Mouse (Mus musculus): ENCODE data around the gene Brd3.

The Brd3 gene

DNA sequence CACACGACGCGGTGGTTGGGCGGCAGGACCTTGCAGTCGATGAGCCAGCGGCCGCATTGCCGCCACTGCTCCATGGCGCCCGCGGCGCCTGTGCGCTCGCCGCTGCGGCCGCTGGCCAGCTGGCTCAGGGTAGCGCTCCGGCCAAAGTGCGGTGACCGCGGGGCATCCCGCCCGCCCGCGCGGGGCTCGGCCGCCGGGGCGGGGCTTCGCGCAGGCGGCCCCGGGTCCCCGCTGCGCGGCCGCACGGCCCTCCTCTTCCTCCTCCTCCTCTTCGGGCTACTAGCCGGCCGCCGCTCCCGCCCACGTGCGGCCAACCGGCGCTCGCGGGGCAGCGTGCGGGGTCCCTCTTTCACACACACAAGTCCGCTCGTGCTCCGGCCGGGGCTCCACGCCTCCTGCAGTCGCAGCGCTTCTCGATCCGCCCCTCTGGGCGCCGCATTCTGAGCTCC is 81.0 kb downstream of the Brd3 start:
- no peak for DNase-seq (ENCODE audit: low read depth)

DNA sequence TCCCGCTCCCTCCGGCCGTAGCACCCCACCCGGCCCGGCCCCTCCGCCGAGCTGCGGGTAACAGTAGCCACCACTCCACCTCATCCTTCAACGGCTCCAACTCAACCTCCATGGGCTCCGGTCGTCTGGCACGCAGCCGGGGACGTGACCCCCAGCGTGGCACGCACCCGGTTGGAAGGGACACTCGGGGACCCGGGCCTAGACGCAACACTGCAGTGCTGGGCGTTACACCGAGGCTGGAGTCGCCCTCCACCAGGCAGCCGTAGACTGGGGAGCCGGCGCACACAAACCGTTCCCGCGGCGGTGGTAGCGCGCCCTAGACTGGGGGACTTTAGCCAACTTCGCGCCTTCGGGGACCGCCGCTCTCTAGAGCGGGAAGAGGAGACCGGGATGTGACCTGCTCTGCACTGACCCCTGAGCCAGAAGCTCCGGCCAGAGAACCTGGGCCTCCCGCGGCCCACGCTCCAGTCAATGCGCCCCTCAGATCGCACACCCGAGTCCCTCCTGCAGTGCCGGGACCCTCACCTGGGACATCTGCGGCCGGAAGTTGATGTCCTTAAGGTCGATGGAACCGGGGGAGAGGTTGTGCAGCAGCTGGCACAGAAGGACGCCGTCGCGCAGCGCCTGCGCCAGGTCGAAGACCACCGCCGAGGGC is 81.6 kb downstream of the Brd3 start:
- peak; percentile 58 for DNase-seq (ENCODE audit: low read depth)

DNA sequence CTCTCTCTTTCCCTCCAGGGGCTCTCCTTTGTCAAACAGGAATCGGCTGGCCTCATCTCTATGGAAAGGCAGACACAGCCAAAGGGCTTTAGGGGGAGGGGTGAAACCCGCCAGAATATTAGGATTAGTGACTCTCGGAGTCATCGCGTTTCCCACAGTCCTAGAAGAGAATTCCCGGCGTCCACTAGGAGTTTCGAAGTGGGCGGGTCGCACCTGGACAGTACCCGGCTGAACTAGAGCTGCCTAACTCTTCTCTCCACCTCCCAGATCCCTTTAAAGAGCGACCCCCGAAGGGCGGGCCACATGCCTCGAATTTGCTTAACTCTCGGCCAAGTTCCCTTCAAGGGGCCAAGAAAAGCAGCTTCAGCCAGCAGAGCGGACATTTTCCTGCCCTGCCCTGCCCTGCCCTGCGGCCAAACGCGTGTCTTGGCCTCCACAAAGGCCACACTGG is 82.3 kb downstream of the Brd3 start:
- no peak for DNase-seq (ENCODE audit: low read depth)

DNA sequence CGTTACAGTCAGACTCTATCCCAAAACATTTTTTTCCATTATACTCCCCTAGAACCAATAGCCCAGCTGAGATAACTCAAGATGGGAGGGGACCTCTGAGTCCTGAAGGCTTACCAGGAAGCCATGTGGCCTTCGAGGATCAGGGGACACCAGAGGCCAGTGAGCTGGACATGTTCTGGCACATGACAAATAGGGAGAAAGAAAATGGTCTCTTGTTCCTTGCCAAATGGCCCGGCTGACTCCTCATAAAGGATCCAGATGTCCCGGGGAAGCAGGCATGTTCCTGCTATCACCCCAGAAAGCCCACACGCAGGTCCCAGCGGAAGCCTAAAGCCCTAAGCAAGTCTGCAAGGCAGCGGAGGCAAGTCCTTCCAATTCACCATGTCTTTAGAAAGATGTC is 83.9 kb downstream of the Brd3 start:
- DNase-seq (ENCODE audit: low read depth), result no peak

DNA sequence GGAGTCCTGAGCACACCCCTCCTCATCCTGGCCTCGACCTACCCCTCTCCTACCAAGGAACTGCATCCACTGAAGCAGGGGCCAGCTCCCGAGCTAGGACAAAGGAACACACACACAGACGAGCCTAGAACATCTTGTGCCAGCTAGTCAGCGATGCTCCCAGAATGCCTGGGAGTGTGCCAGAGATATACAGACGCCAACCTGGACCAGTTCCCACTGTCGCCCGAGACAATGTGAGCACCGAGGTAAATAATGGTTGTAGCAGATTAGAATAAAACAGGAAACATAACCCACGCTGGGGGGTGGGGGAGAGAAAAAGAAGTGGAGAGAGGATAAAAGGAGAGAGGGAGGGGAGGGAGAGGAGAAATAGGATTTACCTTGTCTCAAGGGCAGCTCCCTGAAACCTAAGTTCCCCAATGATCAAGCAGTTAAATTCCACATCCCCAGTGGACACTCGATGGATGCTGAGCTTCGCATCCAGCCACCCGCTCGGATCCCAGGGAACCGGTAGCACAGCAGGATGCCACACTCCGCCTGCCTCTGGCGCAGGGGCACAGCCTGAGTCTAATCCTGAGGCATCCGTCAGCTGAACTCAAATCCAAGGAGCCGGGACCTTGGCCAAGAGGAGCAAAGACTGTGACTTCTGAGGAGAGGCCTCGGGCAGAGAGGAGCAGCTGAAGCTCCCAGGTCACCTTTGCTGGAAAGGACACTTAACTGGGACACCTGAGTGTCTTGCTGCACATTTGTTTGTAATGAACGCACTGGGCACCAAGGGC is 86.0 kb downstream of the Brd3 start:
- no peak for DNase-seq (ENCODE audit: low read depth)

DNA sequence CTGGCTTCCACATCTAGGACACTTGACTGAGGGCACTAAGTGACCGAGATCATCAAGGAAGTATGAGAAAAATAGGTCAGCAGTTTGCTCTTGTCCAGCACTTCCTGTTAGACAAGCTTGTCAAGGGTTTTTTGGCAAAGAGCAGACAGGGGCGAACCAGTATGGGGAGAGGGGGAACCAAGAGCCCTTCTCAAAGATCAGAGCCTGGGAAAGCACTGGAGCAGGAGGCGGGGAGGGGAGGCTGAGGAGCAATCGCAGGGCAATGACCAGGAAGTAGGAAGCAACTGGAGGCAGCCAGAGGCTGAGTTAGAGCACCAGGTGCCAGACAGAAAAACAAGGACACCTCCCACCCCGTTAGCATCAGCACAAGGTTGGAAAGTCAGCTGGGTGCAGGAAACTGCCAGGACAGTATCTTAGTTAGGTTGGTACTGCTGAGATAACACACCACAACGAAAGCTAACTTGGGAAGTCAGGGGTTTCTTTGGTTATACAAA is 88.8 kb downstream of the Brd3 start:
- no peak for DNase-seq (ENCODE audit: low read depth)

DNA sequence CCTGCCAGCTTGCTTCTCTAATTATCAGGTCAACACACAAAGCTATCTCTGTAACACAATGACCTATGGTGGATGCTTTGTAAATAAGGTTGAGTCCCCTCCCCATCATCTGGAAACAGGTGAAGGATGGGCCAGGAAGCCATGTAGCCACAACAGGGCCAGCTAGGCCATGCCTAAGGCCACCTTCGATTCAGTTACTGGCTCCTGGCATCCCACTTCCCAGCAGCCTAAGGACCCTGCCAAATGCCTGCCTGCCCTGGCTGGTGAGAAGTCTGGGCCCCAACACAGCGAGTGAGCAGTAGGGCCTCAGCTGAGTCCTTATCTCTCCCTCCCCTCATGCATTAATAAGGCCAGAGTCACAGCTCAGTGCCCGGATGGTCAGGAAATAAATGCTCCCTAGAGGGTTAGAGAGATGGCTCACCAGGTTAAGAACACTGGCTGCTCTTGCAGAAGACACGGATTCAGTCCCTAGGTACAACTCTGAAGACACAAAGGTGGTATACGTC is 89.8 kb downstream of the Brd3 start:
- no peak for DNase-seq (ENCODE audit: low read depth)

DNA sequence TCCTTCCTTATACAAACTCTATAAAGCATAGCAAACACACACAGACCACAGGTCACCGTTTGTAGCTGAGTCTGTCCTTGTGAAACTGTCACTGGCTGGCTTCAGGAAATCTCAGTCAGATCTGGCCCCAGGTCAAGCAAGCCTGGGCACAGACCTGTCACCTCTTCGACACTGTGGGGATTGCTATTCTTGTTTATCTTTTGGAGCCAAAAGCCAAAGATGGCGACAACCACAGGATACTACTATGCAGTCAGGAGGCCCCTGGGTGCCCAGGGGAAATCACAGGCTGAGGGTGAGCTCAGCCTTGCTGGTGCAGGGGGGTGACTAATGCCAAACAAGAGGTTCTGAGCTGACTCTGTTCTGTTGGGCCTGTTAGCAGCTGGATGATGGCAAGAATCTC is 91.0 kb downstream of the Brd3 start:
- no peak for DNase-seq (ENCODE audit: low read depth)

DNA sequence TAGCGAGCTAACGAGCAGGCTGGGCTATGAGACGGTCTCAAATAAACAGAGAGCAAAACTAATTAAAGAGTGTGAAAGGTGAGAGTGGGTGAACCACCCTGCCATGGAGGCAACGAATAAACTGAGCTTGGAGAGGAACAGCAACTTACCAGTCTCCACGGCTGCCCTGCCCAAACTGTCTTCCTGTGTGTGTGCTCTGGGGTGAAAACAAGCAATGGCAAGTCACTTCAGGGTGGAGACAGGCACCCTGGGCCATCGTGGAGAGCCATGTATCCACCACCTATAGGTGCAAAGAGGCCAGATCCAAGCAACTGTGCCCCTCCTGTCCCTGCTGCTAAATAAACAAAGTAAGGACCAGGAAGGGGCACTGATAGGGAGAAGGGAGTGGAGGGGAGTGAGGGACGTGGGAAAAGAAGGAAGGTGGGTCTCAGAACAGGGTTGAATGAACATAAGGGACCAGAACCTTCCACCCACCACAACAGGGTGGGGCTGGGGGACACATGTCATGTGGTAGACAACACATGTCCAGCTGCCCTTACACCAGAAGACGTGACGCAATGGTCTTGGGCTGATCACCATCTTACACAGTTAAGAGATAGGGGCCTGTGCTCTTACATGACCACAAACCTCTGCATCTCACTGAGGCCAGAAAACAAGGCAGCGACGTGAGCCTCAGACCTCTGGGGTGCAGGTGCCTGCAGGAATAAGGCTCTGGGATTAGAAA is 92.2 kb downstream of the Brd3 start:
- no peak for DNase-seq (ENCODE audit: low read depth)

DNA sequence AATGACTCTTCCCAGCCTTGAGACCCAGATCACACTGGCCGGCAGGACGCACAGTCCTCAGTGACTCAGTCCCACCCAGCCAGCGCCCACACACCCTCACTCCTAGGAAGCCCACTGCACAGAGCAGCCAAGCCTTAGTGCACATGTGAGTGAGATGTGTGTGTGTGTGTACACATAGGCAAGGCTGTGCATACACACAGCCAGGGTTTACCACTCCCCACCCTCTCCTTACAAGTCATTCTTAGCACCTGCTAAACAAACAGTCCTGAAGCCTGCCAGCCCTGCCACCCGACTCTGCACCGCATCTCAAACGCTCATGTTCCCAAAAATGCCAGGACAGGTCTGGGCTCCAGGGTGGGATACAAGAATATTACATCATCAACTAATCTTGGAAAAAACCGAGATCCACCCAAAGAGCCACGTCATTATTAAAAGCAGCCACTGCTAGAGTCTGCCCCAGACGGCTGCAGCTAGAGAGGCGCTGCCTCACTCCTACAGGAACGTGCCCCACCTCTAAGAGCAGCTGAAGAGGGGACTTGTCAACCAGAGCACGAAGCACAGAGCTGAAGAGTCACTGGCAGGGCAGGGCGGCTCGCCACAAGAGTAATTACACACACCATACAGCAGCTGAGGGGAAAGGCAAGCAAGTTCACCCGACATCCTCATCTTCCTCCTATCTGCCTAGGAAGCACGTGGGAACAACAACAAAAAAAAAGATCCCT is 93.4 kb downstream of the Brd3 start:
- no peak for DNase-seq (ENCODE audit: low read depth)

DNA sequence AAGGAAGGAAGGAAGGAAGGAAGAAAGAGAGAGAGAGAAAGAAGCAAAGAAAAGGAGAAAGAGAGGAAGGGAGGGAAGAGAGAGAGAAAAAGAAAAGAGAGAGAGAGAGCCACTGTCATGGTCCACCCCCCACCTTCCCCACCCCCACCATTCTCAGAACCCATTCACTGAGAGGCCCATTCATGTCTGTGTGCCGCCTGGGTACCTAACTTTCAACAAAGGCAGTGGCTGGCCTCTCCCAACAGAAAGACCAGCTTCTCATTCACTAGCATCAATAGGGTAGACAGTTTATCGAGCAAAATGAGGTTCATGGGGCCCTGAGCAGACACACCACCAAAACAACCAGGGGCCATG is 93.9 kb downstream of the Brd3 start:
- no peak for DNase-seq (ENCODE audit: low read depth)

DNA sequence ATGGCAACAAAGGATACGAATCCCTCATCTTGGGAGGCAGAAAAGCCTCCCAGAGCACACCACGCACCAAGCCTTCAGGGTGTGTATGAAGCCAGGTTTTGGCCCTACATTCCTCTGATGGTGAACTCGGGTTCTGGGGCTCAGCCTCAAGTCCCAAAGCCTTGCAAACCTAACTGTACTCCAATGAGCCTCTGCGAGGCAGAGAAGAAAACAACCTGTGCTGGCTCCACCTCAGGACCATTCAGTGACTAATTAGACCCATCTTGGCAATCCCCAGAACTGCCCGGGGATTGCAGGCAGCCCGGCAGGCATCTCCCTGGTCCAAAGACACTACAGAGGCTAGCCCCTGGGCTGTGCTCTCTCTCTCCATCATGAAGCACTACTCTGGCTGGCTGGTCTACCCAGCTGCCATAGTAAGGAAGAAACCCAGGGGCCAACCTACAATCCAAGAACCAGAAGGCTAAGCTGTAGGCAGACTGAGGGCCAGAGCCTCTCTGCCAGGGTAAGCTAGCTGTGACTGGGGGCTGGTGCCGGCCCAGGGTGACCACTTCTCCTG is 95.1 kb downstream of the Brd3 start:
- no peak for DNase-seq (ENCODE audit: low read depth)

DNA sequence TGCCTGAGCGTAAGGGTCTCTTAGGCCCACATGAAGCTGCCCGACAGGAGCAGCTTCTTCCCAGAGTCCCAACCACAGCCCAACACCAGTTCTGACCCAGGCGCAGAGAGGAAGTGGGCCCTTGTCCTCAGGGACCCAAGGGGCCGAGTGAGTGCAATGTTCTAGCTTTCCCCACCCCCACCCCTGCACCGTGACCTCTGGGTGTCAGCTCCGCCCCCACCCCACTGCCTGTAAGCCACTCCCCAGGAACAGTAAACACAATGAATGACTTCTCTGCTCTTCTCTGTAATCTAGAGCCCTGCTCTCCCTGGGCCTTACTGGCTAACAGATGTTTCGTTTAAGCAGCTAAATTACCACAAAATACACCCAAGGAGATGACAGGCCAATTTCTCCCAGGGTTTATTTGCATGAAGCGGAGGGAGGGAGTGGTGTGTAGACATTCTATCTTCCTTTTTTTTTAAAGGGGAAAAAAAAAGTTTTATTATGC is 95.7 kb downstream of the Brd3 start:
- no peak for DNase-seq (ENCODE audit: low read depth)

DNA sequence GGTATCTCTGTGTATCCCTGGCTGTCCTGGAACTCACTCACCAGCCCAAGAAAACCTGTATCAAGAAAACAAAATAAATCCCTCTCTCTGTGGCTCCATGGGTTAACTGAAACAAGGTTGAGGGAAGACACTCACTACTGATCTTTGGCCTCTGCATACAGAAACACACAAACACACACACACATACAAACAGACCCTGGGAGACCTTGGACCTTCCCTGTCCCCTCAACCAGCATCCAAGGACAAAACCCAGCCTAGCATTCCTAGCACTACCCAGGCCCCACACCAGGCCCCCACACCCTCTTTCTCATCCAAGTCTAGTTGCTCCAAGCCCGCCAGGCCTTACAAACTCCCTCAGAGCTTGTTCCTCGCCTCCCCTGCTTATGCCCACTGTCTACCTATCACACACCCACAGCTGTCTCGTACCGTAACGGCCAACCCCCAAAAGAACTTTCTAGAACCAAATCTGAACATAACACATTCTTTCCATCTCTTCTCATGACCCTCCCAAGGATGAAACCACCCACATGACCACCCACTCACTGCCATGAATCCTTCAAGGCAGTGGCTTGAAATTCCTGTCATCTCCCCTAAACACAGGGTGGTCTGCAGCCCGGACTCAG is 96.8 kb downstream of the Brd3 start:
- no peak for DNase-seq (ENCODE audit: low read depth)

DNA sequence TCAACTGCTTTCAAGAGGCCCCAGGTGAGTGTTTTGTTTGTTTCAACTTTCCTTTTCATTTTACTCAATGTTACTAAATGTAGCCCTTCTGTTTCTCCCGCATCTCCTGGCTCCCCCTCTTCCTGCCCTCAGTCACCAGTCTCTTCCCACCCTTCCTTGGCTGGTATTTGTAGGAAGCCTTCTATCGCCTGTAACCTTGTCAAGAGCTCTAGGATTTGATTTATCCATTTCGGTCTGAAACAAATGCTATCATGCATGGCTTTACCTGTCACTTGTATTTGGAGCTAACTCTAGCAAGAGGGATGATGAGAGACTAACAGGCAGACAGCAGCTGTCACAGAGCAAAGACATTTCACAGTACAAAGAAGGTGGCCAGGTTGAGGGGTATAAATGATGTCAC is 99.3 kb downstream of the Brd3 start:
- no peak for DNase-seq (ENCODE audit: low read depth)

DNA sequence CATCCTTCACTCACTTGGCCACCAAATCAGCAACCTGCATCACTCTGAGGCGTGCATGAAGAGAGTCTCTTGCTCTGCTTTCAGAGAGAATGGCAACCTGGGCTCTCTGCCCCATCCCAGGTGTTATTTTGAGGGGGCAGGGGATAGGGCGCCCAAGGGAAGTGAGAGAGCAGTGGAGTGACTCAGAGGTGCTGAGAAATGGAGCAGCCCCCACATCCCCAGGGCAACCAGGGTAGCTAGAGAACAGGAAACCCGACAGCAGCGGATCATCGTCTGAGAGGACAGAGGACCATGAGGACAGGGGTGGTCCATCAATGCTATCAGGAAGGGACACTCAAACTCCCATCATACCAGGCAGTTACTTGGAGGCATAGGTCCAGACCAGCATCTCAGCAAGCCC is 100.5 kb downstream of the Brd3 start:
- no peak for DNase-seq (ENCODE audit: low read depth)

DNA sequence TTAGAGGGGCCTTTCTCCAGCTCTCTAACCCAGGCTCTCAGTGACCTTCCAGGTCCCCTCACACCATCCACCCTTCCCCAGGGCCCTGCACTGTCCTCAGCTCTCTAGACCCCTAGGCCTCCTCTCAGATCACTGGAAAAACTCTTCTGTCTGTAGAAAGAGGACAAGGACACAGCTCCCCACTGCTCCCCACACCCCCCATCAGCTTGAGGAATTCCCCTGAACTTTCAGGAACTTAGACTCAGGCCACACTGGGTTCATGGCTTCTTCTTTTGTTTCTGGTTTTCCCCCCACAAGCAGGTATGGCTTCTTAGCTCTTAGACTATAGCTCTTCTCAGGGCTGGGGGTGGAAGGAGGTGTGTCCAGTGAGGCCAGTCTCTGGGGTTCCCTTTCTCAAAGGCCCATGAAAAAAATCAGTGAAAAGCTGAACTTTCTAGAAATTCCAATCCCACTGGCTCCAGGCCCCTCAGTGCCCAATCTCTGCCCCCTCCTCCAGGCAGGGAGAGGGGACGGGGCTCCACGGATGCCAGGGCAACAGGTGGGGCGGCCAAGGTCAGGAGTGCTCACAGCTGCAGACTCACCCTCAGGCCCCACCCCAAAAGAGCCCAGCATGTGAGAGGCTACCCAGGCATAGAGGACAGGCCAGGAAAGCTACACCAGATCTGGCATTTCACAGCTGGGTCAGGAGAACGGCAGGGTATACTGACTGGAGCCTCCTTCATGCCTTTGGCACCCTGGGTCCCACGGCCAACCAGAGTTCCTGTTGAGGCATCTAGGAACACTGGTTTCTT is 102.2 kb downstream of the Brd3 start:
- DNase-seq (ENCODE audit: low read depth), result no peak

DNA sequence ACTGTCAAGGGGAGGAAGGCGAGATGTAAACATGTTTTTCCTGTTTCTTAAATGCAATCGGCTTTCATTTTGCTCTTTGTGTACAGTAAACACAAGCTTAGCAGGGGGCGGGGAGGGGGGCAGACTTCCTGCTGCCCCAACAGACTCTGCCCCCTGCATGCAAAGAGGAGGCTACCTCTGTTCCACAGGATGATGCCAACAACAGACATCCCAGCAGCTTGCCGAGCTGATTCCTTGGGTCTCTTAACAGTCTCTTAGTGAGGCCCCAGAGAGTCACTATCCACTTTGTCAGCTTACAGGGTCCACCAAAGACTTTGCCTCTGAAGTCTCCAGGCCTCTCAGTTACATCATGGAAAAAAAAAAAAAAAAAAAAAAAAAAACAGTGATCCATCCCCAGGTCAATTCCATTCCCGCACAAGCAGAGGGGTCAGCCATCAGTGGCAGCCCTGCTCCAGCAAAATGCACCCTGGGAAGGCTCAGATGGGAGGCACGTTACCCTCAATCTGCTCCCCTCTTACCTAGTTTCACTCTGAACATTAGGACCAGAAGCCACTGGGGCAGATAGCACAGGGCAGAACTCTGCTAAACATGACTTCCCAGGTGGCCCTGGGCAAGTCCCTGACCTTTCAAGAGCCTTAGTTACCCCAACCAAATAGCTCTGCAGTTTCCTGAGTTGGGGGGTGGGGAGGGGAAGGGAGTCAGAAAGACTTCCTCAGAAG is 102.9 kb downstream of the Brd3 start:
- no peak for DNase-seq (ENCODE audit: low read depth)

DNA sequence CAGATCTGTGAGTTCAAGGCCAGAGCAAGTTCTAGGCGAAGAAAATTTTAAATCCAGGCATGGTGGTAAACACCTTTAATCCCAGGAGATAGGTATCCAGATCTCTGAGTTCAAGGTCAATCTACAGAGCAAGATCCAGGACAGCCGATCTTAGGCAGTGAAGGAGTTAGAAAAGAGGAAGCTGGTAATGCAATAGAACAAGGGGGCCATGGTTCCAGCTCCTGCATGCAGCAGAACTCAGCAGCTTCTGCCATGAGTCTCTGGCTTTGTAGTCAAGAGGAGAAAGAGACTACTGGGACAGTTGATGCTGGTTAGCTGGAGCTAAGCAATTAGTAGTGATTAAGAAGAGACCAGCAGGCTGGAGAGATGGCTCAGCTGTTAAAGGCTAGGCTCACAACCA is 105.9 kb downstream of the Brd3 start:
- DNase-seq (ENCODE audit: low read depth), result no peak

DNA sequence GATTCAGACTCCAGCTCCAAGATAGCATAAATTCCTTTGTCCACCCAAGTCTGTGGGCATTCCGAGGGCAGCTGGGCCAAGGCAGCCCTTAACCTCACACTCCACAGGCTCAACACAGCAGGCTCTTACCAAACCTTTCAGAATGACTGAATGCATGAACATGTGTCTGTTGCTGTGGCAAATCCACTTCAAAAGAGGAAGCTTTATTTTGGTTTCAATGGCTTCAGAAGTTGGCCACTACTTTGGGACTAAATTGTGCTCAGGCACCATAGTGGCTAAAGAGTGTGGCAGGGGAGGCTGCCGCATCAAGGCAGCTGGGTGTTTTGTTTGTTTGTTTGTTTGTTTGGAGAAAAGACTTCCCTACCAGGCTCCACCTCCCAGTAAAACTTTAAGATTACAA is 107.4 kb downstream of the Brd3 start:
- DNase-seq (ENCODE audit: low read depth), result no peak
